ENCODE assay signal across 14 mouse cellular contexts in the genomic region with DNA sequence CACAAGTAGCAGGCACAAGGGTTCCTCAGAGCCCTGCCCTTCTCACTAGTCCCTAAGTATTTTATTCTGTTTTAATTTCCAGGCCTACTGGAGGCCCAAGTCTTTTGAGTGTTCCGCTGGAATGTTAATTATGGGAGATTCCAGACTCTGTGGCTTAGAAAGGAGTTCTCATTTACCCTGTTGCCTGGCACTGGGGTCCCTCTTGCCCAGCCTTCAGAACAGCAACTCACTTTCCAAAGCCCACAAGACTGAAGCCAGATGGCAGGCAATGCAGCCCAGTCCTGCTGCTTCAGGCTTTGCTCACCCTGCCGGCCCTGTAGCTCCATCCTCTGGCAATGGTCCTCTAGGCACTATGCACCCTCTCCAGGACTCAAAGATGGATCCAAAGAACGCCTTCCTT.
A peak's percentile ranks its signal among the peaks of the same experiment; 100 is the strongest.
DNase-seq lines count a peak whose midpoint lies in the region; ATAC-seq lines count a peak whose summit lies in the region.
"Had no signal": no experiment of that assay in that cellular context is flagged by ENCODE, and none has a peak within 500 bp of the region (broad histone marks: within the 10 kb centered on the region; RNA-seq: fewer than 3 reads in every experiment).

No protein-coding gene starts in this region.

- H3K36me3 ChIP-seq in hindbrain, embryonic 13.5 days = no peaks in the 10 kb centered on the region
- H3K36me3 ChIP-seq in hindbrain, embryonic 10.5 days = no peaks in the 10 kb centered on the region
- H3K36me3 ChIP-seq in kidney, embryonic 14.5 days (ENCODE audit: control insufficient read depth, insufficient read depth, low read length) = no peaks in the 10 kb centered on the region
- H3K36me3 ChIP-seq: heart, embryonic 12.5 days had no signal

- H3K4me2 ChIP-seq in hindbrain, embryonic 13.5 days = no peak overlapping the region
- H3K4me2 ChIP-seq in kidney, embryonic 14.5 days (replicated peaks; ENCODE audit: low read depth, low read length) = no peak overlapping the region
- H3K4me2 ChIP-seq: heart, embryonic 12.5 days; hindbrain, embryonic 14.5 days; liver, embryonic 11.5 days had no signal

- no peaks in the 10 kb centered on the region for H3K4me1 ChIP-seq in hindbrain, embryonic 13.5 days (replicated peaks)
- no peaks in the 10 kb centered on the region for H3K4me1 ChIP-seq in hindbrain, embryonic 10.5 days (replicated peaks)
- no peaks in the 10 kb centered on the region for H3K4me1 ChIP-seq in kidney, embryonic 14.5 days (ENCODE audit: control insufficient read depth, insufficient read depth, low read length)
- H3K4me1 ChIP-seq: heart, embryonic 12.5 days had no signal

- 0 out of 2 replicates have a peak overlapping the region, but pooled peaks have one; percentile 8 for H3K27ac ChIP-seq in hindbrain, embryonic 13.5 days
- no peak overlapping the region for H3K27ac ChIP-seq in hindbrain, embryonic 10.5 days
- no peak overlapping the region for H3K27ac ChIP-seq in kidney, embryonic 14.5 days (ENCODE audit: low read depth, low read length)
- H3K27ac ChIP-seq: hindbrain, embryonic 14.5 days; kidney, postnatal 0 days had no signal

- no peak for ATAC-seq in hindbrain, embryonic 13.5 days (ENCODE audit: low FRiP score)
- no peak for ATAC-seq in kidney, embryonic 14.5 days (ENCODE audit: low FRiP score, low TSS enrichment)

- H3K9me3 ChIP-seq in hindbrain, embryonic 13.5 days = no peaks in the 10 kb centered on the region
- no peaks in the 10 kb centered on the region for H3K9me3 ChIP-seq in hindbrain, embryonic 10.5 days
- H3K9me3 ChIP-seq in kidney, embryonic 14.5 days (ENCODE audit: control insufficient read depth, low read length) = no peaks in the 10 kb centered on the region
- H3K9me3 ChIP-seq: heart, embryonic 12.5 days had no signal

- no peak for DNase-seq in hindbrain, embryonic 10.5 days (ENCODE audit: low spot score)
- peak; percentile 90 for DNase-seq in Muller cell, postnatal 12 days (ENCODE audit: inconsistent ontology term)
- peak; percentile 22 for DNase-seq in brain, embryonic 18.5 days (ENCODE audit: low read depth, low spot score)
- DNase-seq in layer of hippocampus, postnatal 36 days = peak; percentile 11 to 18
- no peak for DNase-seq in MN1 (ENCODE audit: low spot score)
- DNase-seq: adrenal gland, postnatal 14 days; gastrocnemius, postnatal 10 days; lung, postnatal 4 days had no signal

- no peak overlapping the region for H3K4me3 ChIP-seq in hindbrain, embryonic 13.5 days
- no peak overlapping the region for H3K4me3 ChIP-seq in hindbrain, embryonic 10.5 days
- H3K4me3 ChIP-seq in kidney, embryonic 14.5 days (ENCODE audit: low read length) = no peak overlapping the region
- H3K4me3 ChIP-seq: heart, embryonic 12.5 days had no signal

- no peak overlapping the region for H3K9ac ChIP-seq in hindbrain, embryonic 13.5 days
- H3K9ac ChIP-seq in kidney, embryonic 14.5 days (ENCODE audit: low read depth, low read length) = no peak overlapping the region
- H3K9ac ChIP-seq: heart, embryonic 12.5 days; hindbrain, embryonic 14.5 days had no signal

- H3K27me3 ChIP-seq in hindbrain, embryonic 13.5 days = no peaks in the 10 kb centered on the region
- no peaks in the 10 kb centered on the region for H3K27me3 ChIP-seq in hindbrain, embryonic 10.5 days (ENCODE audit: insufficient read depth, poor library complexity, severe bottlenecking)
- no peaks in the 10 kb centered on the region for H3K27me3 ChIP-seq in kidney, embryonic 14.5 days (ENCODE audit: control insufficient read depth, insufficient read depth, low read length)
- H3K27me3 ChIP-seq: heart, embryonic 12.5 days had no signal

- WGBS in hindbrain, embryonic 13.5 days = 82% methylated on average over 3 of the region's 3 CpGs
- 84% methylated on average over 3 of the region's 3 CpGs for WGBS in hindbrain, embryonic 10.5 days
- WGBS in kidney, embryonic 14.5 days = 88% methylated on average over 3 of the region's 3 CpGs

Comparison
In these comparisons a context has a peak if more than half of its experiments do, and no peak if none do; other contexts are left out.
1. DNase-seq: peak in Muller cell, postnatal 12 days (single experiment), brain, embryonic 18.5 days (single experiment) and layer of hippocampus, postnatal 36 days (2 of 2); none in hindbrain, embryonic 10.5 days (single experiment) and MN1 (single experiment).